Mouse (Mus musculus): ENCODE data around the gene Usp20.

DNA sequence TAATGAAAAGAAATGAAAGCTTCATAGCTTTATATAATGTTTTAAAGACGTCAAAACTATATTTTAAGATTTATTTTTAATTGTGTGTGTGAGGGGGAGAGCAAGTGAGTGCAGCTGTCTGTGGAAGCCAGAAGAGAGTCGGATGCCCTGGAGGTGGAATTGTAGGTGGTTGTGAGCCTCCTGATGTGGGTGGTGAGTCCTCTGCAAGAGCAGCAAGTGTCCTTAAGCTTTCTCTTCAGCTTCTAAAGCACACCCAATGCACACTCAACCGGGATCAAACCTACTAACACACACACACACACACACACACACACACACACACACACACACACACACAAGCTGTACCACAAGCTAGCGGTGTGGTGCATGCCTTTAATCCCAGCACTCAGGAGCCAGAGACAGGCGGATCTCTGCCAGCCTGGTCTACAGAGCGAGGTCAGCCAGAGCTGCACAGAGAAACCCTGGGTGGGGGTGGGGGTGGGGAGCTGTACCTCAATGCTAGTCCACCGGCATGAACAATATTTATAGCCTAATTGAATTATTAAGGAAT is 85.7 kb downstream of the Usp20 start:
- no peak for TF ChIP-seq CTCF (IDR thresholded peaks at IDR 0.05; ENCODE audit: extremely low read depth, insufficient read length, insufficient replicate concordance, low read depth, low read length)
- TF ChIP-seq POLR2A (IDR thresholded peaks at IDR 0.05; ENCODE audit: low read depth, low read length): no peak

All from small intestine, adult 2 months (tissue).